21 mouse cellular contexts compared by ENCODE assay signal in genomic region chr2:49827756-49828155, GRCm38 (mm10). TPM values are rescaled to one million over a fixed set of nuclear protein-coding genes. Genes with fewer than 3 reads are reported as not detected.
A peak's percentile ranks its signal among the peaks of the same experiment; 100 is the strongest.
DNase-seq lines count a peak whose midpoint lies in the region; ATAC-seq and TF ChIP-seq lines count a peak whose summit lies in the region.
"Had no signal": no experiment of that assay in that cellular context is flagged by ENCODE, and none has a peak within 500 bp of the region (broad histone marks: within the 10 kb centered on the region; RNA-seq: fewer than 3 reads in every experiment).

No protein-coding gene starts in this region.

- in situ Hi-C loops in CH12.LX (cut with MboI; ENCODE audit: low pct_ligation_motif_present, low pct_unique_long_range_greater_than_20kb, low sequenced_read_pairs) (no loop called here), Patski (cut with MboI; ENCODE audit: low pct_unique_long_range_greater_than_20kb) (no loop called here)

- H3K4me1 ChIP-seq in CH12.LX (ENCODE audit: control insufficient read depth in 1 of 2, insufficient read depth in 2 of 2), result peaks cover 0 to 3% of the 10 kb centered on the region in 2 experiments; a peak in 1 of 4 replicates
- no peaks in the 10 kb centered on the region for H3K4me1 ChIP-seq in hindbrain, postnatal 0 days (ENCODE audit: insufficient read depth, low read length)
- H3K4me1 ChIP-seq: forebrain, embryonic 13.5 days; hindbrain, embryonic 13.5 days; liver, embryonic 13.5 days had no signal

- no peak for TF ChIP-seq RAD21 in CH12.LX (IDR thresholded peaks at IDR 0.05; ENCODE audit: low read depth, low read length)

- H3K27ac ChIP-seq in CH12.LX (ENCODE audit: insufficient read depth, low read depth), result no peak overlapping the region
- no peak overlapping the region for H3K27ac ChIP-seq in hindbrain, postnatal 0 days
- H3K27ac ChIP-seq: forebrain, embryonic 13.5 days; hindbrain, embryonic 13.5 days; left cerebral cortex, adult 2 months; liver, embryonic 13.5 days; neural tube, embryonic 13.5 days had no signal

- DNase-seq in CH12.LX (ENCODE audit: extremely low read depth) (peak; percentile 7), Patski (ENCODE audit: low read depth, low spot score) (peak; percentile 78)
- DNase-seq in kidney, adult 9 months, result peak; percentile 81
- DNase-seq in kidney, postnatal 36 days, result peak; percentile 58 to 78
- DNase-seq in right cerebral cortex, postnatal 25 days, result no peak
- no peak for DNase-seq in hindbrain, postnatal 0 days (ENCODE audit: low spot score)
- DNase-seq in cerebellum, postnatal 14 days, result no peak
- DNase-seq: adrenal gland, adult 2 months; cerebellum, postnatal 25 days; gastrocnemius, postnatal 36 days; heart, postnatal 14 days; liver, embryonic 13.5 days; lung, postnatal 14 days; right cerebral cortex, postnatal 4 days; thymus, adult 2 months had no signal

- ATAC-seq in Patski, result peak; percentile 97
- ATAC-seq in hindbrain, postnatal 0 days, result no peak
- ATAC-seq: forebrain, embryonic 13.5 days had no signal

- CTCF ChIA-PET in Patski (lab: Charles Lee), result interaction anchor here (1.1 to 4.6 kb wide), 4 partner anchors 9 to 63 kb away, joined by 5 to 15 read pairs (median 7); no protein-coding TSS in a partner anchor

- no peak overlapping the region for H3K9ac ChIP-seq in CH12.LX (ENCODE audit: insufficient read depth, low read depth)
- H3K9ac ChIP-seq in hindbrain, postnatal 0 days (replicated peaks; ENCODE audit: low read length), result no peak overlapping the region
- H3K9ac ChIP-seq: forebrain, embryonic 13.5 days; hindbrain, embryonic 13.5 days; liver, embryonic 13.5 days; neural tube, embryonic 13.5 days had no signal

- H3K4me2 ChIP-seq in CH12.LX (ENCODE audit: insufficient read depth, low read depth, poor library complexity, severe bottlenecking), result no peak overlapping the region
- H3K4me2 ChIP-seq in hindbrain, postnatal 0 days (ENCODE audit: low read depth, low read length), result no peak overlapping the region
- H3K4me2 ChIP-seq: forebrain, embryonic 13.5 days; heart, embryonic 11.5 days; hindbrain, embryonic 13.5 days; liver, embryonic 13.5 days; neural tube, embryonic 13.5 days had no signal

- dilution Hi-C loops in CH12.LX (cut with MboI; ENCODE audit: extremely low pct_ligation_motif_present, extremely low pct_unique_long_range_greater_than_20kb, low sequenced_read_pairs), result no loop called here

- no peaks in the 10 kb centered on the region for H3K36me3 ChIP-seq in CH12.LX (replicated peaks in 1 of 2; ENCODE audit: control insufficient read depth in 1 of 2, insufficient read depth in 1 of 2, low read length in 1 of 2)
- no peaks in the 10 kb centered on the region for H3K36me3 ChIP-seq in hindbrain, postnatal 0 days (ENCODE audit: insufficient read depth, low read length)
- H3K36me3 ChIP-seq: G1E; hindbrain, embryonic 13.5 days; liver, embryonic 13.5 days; neural tube, embryonic 13.5 days had no signal

- TF ChIP-seq CTCF in CH12.LX (conservative IDR thresholded peaks at IDR 0.05 in 1 of 2, IDR thresholded peaks at IDR 0.05 in 1 of 2; ENCODE audit: low read depth in 2 of 2, low read length in 2 of 2) (no peak), Patski (IDR thresholded peaks at IDR 0.05) (no peak)
- TF ChIP-seq CTCF in hindbrain, postnatal 0 days (IDR thresholded peaks at IDR 0.05; ENCODE audit: low read depth), result no peak

- H3K79me2 ChIP-seq in CH12.LX (replicated peaks; ENCODE audit: control insufficient read depth, extremely low read depth, insufficient read depth, poor library complexity, severe bottlenecking), result no peaks in the 10 kb centered on the region

- H3K9me3 ChIP-seq in CH12.LX (replicated peaks; ENCODE audit: low read length), result no peaks in the 10 kb centered on the region
- no peaks in the 10 kb centered on the region for H3K9me3 ChIP-seq in hindbrain, postnatal 0 days (ENCODE audit: low read length)
- H3K9me3 ChIP-seq: forebrain, embryonic 13.5 days; hindbrain, embryonic 13.5 days; liver, embryonic 13.5 days; neural tube, embryonic 13.5 days had no signal

- TF ChIP-seq EP300 in CH12.LX (IDR thresholded peaks at IDR 0.05; ENCODE audit: low read length), result no peak

- H3K27me3 ChIP-seq in CH12.LX (replicated peaks) (no peaks in the 10 kb centered on the region), Patski (no peaks in the 10 kb centered on the region)
- no peaks in the 10 kb centered on the region for H3K27me3 ChIP-seq in hindbrain, postnatal 0 days (ENCODE audit: insufficient read depth, low read length)
- H3K27me3 ChIP-seq: forebrain, embryonic 13.5 days; hindbrain, embryonic 13.5 days; liver, embryonic 13.5 days; neural tube, embryonic 13.5 days had no signal

- 48% methylated on average over 4 of the region's 4 CpGs for WGBS in hindbrain, postnatal 0 days

- H3K4me3 ChIP-seq in CH12.LX (replicated peaks in 1 of 3; ENCODE audit: low read depth in 2 of 3, low read length in 2 of 3, poor library complexity in 1 of 3), result no peak overlapping the region
- H3K4me3 ChIP-seq in hindbrain, postnatal 0 days (ENCODE audit: low read length), result no peak overlapping the region
- H3K4me3 ChIP-seq: forebrain, embryonic 13.5 days; hindbrain, embryonic 13.5 days; left cerebral cortex, adult 2 months; liver, embryonic 13.5 days; neural tube, embryonic 13.5 days had no signal

- TF ChIP-seq POLR2A in CH12.LX (IDR thresholded peaks at IDR 0.05; ENCODE audit: low read depth, low read length), result no peak

- POLR2A ChIA-PET in Patski (lab: Charles Lee), result interaction anchor here (0.7 to 0.8 kb wide), 2 partner anchors 10 to 454 kb away, joined by 3 to 6 read pairs; no protein-coding TSS in a partner anchor

TF ChIP-seq in CH12.LX, 34 proteins besides CTCF, POLR2A, EP300 and RAD21:
- TF ChIP-seq UBTF (IDR thresholded peaks at IDR 0.05; ENCODE audit: low read depth, low read length), result no peak
- no peak for TF ChIP-seq POLR2AphosphoS2 (IDR thresholded peaks at IDR 0.05; ENCODE audit: low read depth, low read length)
- no peak for TF ChIP-seq SMC3 (IDR thresholded peaks at IDR 0.05; ENCODE audit: low read depth, low read length)
- no peak for TF ChIP-seq JUND (conservative IDR thresholded peaks at IDR 0.05; ENCODE audit: low read depth, low read length)
- TF ChIP-seq PAX5 (IDR thresholded peaks at IDR 0.05; ENCODE audit: low read length), result no peak
- TF ChIP-seq MAFK (IDR thresholded peaks at IDR 0.05; ENCODE audit: insufficient replicate concordance, low read length), result no peak
- no peak for TF ChIP-seq CHD1 (IDR thresholded peaks at IDR 0.05; ENCODE audit: low read depth, low read length)
- no peak for TF ChIP-seq CHD2 (IDR thresholded peaks at IDR 0.05; ENCODE audit: low read length)
- no peak for TF ChIP-seq TBP (conservative IDR thresholded peaks at IDR 0.05; ENCODE audit: low read depth, low read length)
- TF ChIP-seq RCOR1 (conservative IDR thresholded peaks at IDR 0.05; ENCODE audit: low read depth, low read length), result no peak

RNA-seq across cellular contexts. Expression of gene Lypd6b, which starts 40.3 kb away (rescaled TPM):
- total RNA-seq in CH12.LX (2012; rRNA removed), result 0.50 and 1.4 TPM in 2 replicates
- total RNA-seq in CH12.LX (2014; rRNA removed), result 0.09 and 0.15 TPM in 2 replicates
- not detected in 2 replicates for polyA plus RNA-seq in CH12.LX (2012; ENCODE audit: insufficient read length, low read depth)
- polyA plus RNA-seq in Patski (2021), result 0.03 TPM
- total RNA-seq in hindbrain, postnatal 0 days (2014; rRNA removed), result 13.9 and 16.2 TPM in 2 replicates
- 17.4 and 21.8 TPM in 2 replicates for polyA plus RNA-seq in hindbrain, postnatal 0 days (2015; fragmentation: Nextera tagmentation; extraction: Ambion mirVana)
- total RNA-seq: gastrocnemius, postnatal 36 days had no signal
- polyA plus RNA-seq: G1E; liver, embryonic 13.5 days had no signal

Comparison
In these comparisons a context has a peak if more than half of its experiments do, and no peak if none do; other contexts are left out.
1. DNase-seq: peak in CH12.LX (single experiment), Patski (single experiment), kidney, adult 9 months (single experiment) and kidney, postnatal 36 days (2 of 2); none in right cerebral cortex, postnatal 25 days (single experiment), hindbrain, postnatal 0 days (single experiment) and cerebellum, postnatal 14 days (0 of 2).
2. RNA of gene Lypd6b, which starts 40.3 kb away (polyA plus RNA-seq): 17.4 to 21.8 TPM in hindbrain, postnatal 0 days; not detected in CH12.LX and 0.03 TPM in Patski (single experiment); every median in the first group is over 10 times any median in the second.